Mouse (Mus musculus): Measurements from ENCODE around the gene Eftud2.

DNA sequence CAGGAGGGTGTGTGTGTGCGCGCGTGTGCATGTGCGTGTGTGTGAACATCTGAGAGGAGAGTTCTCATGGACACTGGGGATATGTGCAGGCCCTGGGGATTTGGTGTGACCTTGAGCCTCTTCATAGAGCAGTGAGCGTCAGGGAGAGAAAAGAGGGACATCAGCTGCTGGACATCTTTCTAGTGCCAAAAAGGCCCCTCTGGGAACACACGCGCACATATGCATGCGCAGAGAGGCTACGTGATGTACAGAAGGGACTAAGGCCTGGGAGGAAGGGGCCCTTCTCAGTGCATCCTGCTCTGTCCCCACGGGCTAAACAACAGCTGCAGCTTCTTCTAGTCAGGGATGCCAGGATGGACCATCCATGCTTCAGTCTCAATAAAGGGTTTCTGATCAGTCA, 46.6 kb downstream of the Eftud2 start:
- no peak for TF ChIP-seq CTCF (IDR thresholded peaks at IDR 0.05; ENCODE audit: borderline replicate concordance, insufficient read depth, low read depth, low read length)
- no peak for TF ChIP-seq POLR2A (IDR thresholded peaks at IDR 0.05; ENCODE audit: borderline replicate concordance, insufficient read depth, low read length)
